Comparison of ENCODE assay signal across 10 mouse cellular contexts in genomic region chr2:68472921-68473320, GRCm38 (mm10). TPM values are rescaled to one million over a fixed set of nuclear protein-coding genes. Genes with fewer than 3 reads are reported as not detected.
DNase-seq lines count a peak whose midpoint lies in the region; TF ChIP-seq lines count a peak whose summit lies in the region.
"Had no signal": no experiment of that assay in that cellular context is flagged by ENCODE, and none has a peak within 500 bp of the region (broad histone marks: within the 10 kb centered on the region; RNA-seq: fewer than 3 reads in every experiment).

No protein-coding gene starts in this region.

- H3K27ac ChIP-seq in limb, embryonic 10.5 days = peak overlapping the region; percentile 98; the same call in 1 of the 2 replicates

- WGBS in limb, embryonic 10.5 days = 33% methylated on average over 4 of the region's 4 CpGs

- peaks cover 6% of the 10 kb centered on the region; the same call in 1 of the 2 replicates for H3K4me1 ChIP-seq in E14TG2a.4 (replicated peaks; ENCODE audit: low read depth, low read length)
- H3K4me1 ChIP-seq in limb, embryonic 10.5 days = peaks cover 22% of the 10 kb centered on the region

- H3K4me3 ChIP-seq in E14TG2a.4 (replicated peaks; ENCODE audit: low read length) = peak overlapping the region; percentile 83; the same call in 1 of the 2 replicates
- H3K4me3 ChIP-seq in limb, embryonic 10.5 days = peak overlapping the region; percentile 97; the same call in 1 of the 2 replicates

- H3K9me3 ChIP-seq in E14TG2a.4 (ENCODE audit: low read length) = no peaks in the 10 kb centered on the region
- no peaks in the 10 kb centered on the region for H3K9me3 ChIP-seq in limb, embryonic 10.5 days (replicated peaks)

- peak; percentile 67 for DNase-seq in heart, adult 11 months
- no peak for DNase-seq in heart, adult 18-20 months
- DNase-seq in kidney, adult 9 months = peak; percentile 14
- DNase-seq in kidney, adult 8-10 months = no peak
- no peak for DNase-seq in limb, embryonic 10.5 days (ENCODE audit: low spot score)
- no peak for DNase-seq in spleen, postnatal 14 days (ENCODE audit: low spot score in 2 of 2)
- DNase-seq in spleen, adult 18-20 months = no peak
- DNase-seq: cerebellum, adult 18-20 months had no signal

- TF ChIP-seq CTCF in E14TG2a.4 (conservative IDR thresholded peaks at IDR 0.05; ENCODE audit: low read length) = no peak

- H3K36me3 ChIP-seq in E14TG2a.4 (ENCODE audit: insufficient read depth, low read length) = no peaks in the 10 kb centered on the region
- H3K36me3 ChIP-seq in limb, embryonic 10.5 days = no peaks in the 10 kb centered on the region

- peaks cover 56% of the 10 kb centered on the region for H3K27me3 ChIP-seq in E14TG2a.4 (ENCODE audit: insufficient read depth, low read length)
- no peaks in the 10 kb centered on the region for H3K27me3 ChIP-seq in limb, embryonic 10.5 days (ENCODE audit: low read depth, poor library complexity, severe bottlenecking)
- H3K27me3 ChIP-seq: Patski had no signal

RNA-seq across cellular contexts. Expression of gene Stk39, which starts 0.9 kb away (rescaled TPM):
- 10 to 100 TPM; 88.1 to 97.1 TPM for total RNA-seq in heart, adult 18-20 months (2021)
- polyA plus RNA-seq in limb, embryonic 10.5 days (2016; fragmentation: Nextera tagmentation; extraction: Ambion mirVana) = 22.1 and 27.9 TPM in 2 replicates

Comparison
In these comparisons a context has a peak if more than half of its experiments do, and no peak if none do; other contexts are left out.
1. DNase-seq: peak in heart, adult 11 months (single experiment) and kidney, adult 9 months (single experiment); none in heart, adult 18-20 months (0 of 2), kidney, adult 8-10 months (0 of 2), limb, embryonic 10.5 days (single experiment), spleen, postnatal 14 days (0 of 2) and spleen, adult 18-20 months (0 of 2).